Mouse (Mus musculus) lung, embryonic 14.5 days (tissue): ENCODE measurements around the gene Ncoa5. TPM values are rescaled to one million over a fixed set of nuclear protein-coding genes. Genes with fewer than 3 reads are reported as not detected.

Experiments used
- ATAC-seq: fragments of 200-750 bp; cut with Nextera tagmentation; 2 replicates; pipeline ENCODE4 v1.8.0; 2017; ENCODE audit warnings: mild to moderate bottlenecking, moderate TSS enrichment, moderate library complexity; ENCODE audit not compliant: insufficient read depth
- DNase-seq: peaks from one replicate; pipeline ENCODE4 v3.0.0-alpha.2; 2015
- H3K27ac ChIP-seq: fragments of 300-500 bp; sonication (generic); 2 replicates; pipeline ENCODE4 v1.5.1; 2014; ENCODE audit warnings: low read depth, mild to moderate bottlenecking, moderate library complexity
- H3K27me3 ChIP-seq: fragments of 300-500 bp; sonication (generic); 2 replicates; pipeline ENCODE4 v1.6.1; 2014; ENCODE audit warnings: low read length, control low read depth; ENCODE audit not compliant: insufficient read depth
- H3K36me3 ChIP-seq: fragments of 300-500 bp; sonication (generic); 2 replicates; pipeline ENCODE4 v1.6.1; 2014; ENCODE audit warnings: control low read depth; ENCODE audit not compliant: insufficient read depth
- H3K4me1 ChIP-seq: fragments of 300-500 bp; sonication (generic); 2 replicates; pipeline ENCODE4 v1.6.1; 2014; ENCODE audit warnings: antibody characterized with exemption, control low read depth; ENCODE audit not compliant: insufficient read depth
- H3K4me2 ChIP-seq: fragments of 300-500 bp; sonication (generic); 2 replicates; pipeline ENCODE4 v1.6.1; 2014; ENCODE audit warnings: mild to moderate bottlenecking
- H3K4me3 ChIP-seq: fragments of 300-500 bp; sonication (generic); 2 replicates; pipeline ENCODE4 v1.5.1; 2014; ENCODE audit warnings: low read depth, low read length
- H3K9ac ChIP-seq: fragments of 300-500 bp; sonication (generic); 2 replicates; pipeline ENCODE4 v1.6.1; 2014
- H3K9me3 ChIP-seq: fragments of 300-500 bp; sonication (generic); 2 replicates; pipeline ENCODE4 v1.6.1; 2016; ENCODE audit warnings: low read depth, low read length, control low read depth
- CTCF ChIP-seq: IDR thresholded peaks from 2 replicates; pipeline ENCODE4 v1.5.1; 2016; ENCODE audit warnings: antibody characterized with exemption, low read depth
- WGBS: fragments of 180-500 bp; shearing (Covaris S2); extraction: QIAGEN DNeasy Blood & Tissue Kit; methylation state at CpG from one replicate; pipeline ENCODE4 v1.1.7; 2014; 5-methylcytosine and 5-hydroxymethylcytosine counted together
- polyA plus RNA-seq: library from polyadenylated mRNA; unstranded; fragments of >200 nt; fragmentation: Nextera tagmentation; extraction: Ambion mirVana; gene quantifications from 2 replicates; pipeline ENCODE4 v1.2.1, GENCODE M21; 2014

The Ncoa5 gene
- polyA plus RNA-seq, 1 experiment from 2014 or later, result 81.6 TPM

- TF ChIP-seq CTCF, result no peak
- no peaks in the 10 kb centered on the region for H3K9me3 ChIP-seq
- H3K4me3 ChIP-seq, result no peak overlapping the region
- H3K27me3 ChIP-seq, result peaks cover 37% of the 10 kb centered on the region
- no peak overlapping the region for H3K27ac ChIP-seq
- no peak for ATAC-seq
- H3K4me2 ChIP-seq, result no peak overlapping the region
- H3K9ac ChIP-seq, result no peak overlapping the region
- no peak for DNase-seq
- 52% methylated on average over 21 of the region's 21 CpGs for WGBS
- H3K4me1 ChIP-seq, result peaks cover 7% of the 10 kb centered on the region; the same call in 1 of the 2 replicates
- H3K36me3 ChIP-seq, result peaks cover 10% of the 10 kb centered on the region
These were observed 39.8 kb downstream of the Ncoa5 start for GRCm38 (mm10) chr2:164994659-164995428.

- peaks cover 7% of the 10 kb centered on the region; the same call in 1 of the 2 replicates for H3K4me1 ChIP-seq
- no peak overlapping the region for H3K9ac ChIP-seq
- H3K9me3 ChIP-seq, result no peaks in the 10 kb centered on the region
- TF ChIP-seq CTCF, result no peak
- peaks cover 37% of the 10 kb centered on the region for H3K27me3 ChIP-seq
- peaks cover 4% of the 10 kb centered on the region; the same call in 1 of the 2 replicates for H3K36me3 ChIP-seq
- H3K27ac ChIP-seq, result no peak overlapping the region
- no peak overlapping the region for H3K4me2 ChIP-seq
- no peak for ATAC-seq
- WGBS, result 81% methylated on average over 11 of the region's 11 CpGs
- DNase-seq, result no peak
- H3K4me3 ChIP-seq, result no peak overlapping the region
These were observed 40.5 kb downstream of the Ncoa5 start for GRCm38 (mm10) chr2:164994156-164994555.

- ATAC-seq (no peak), DNase-seq (no peak)
- no peaks in the 10 kb centered on the region for H3K36me3 ChIP-seq
- no peak for TF ChIP-seq CTCF
- H3K4me3 ChIP-seq, result no peak overlapping the region
- no peaks in the 10 kb centered on the region for H3K4me1 ChIP-seq
- 19% methylated on average over 10 of the region's 10 CpGs for WGBS
- no peak overlapping the region for H3K27ac ChIP-seq
- H3K9ac ChIP-seq, result no peak overlapping the region
- peaks cover 14% of the 10 kb centered on the region; the same call in 1 of the 2 replicates for H3K27me3 ChIP-seq
- no peaks in the 10 kb centered on the region for H3K9me3 ChIP-seq
- no peak overlapping the region for H3K4me2 ChIP-seq
These were observed 42.9 kb downstream of the Ncoa5 start for GRCm38 (mm10) chr2:164991808-164992207.

- WGBS, result 73% methylated on average over 3 of the region's 3 CpGs
- ATAC-seq (no peak), DNase-seq (no peak)
- TF ChIP-seq CTCF, result no peak
- Histone ChIP-seq H3K27me3 (peaks cover 7% of the 10 kb centered on the region; the same call in 1 of the 2 replicates), H3K4me2 (no peak overlapping the region), H3K9ac (no peak overlapping the region), H3K4me1 (no peaks in the 10 kb centered on the region), H3K36me3 (no peaks in the 10 kb centered on the region), H3K9me3 (no peaks in the 10 kb centered on the region), H3K27ac (no peak overlapping the region), H3K4me3 (no peak overlapping the region)
These were observed 43.6 kb downstream of the Ncoa5 start for GRCm38 (mm10) chr2:164991111-164991510.

GRCm38 (mm10) chr2:164988777-164989176, 45.9 kb downstream of the Ncoa5 start:
- Histone ChIP-seq H3K36me3 (no peaks in the 10 kb centered on the region), H3K4me2 (peak overlapping the region; percentile 3; the same call in 1 of the 2 replicates), H3K9me3 (no peaks in the 10 kb centered on the region), H3K4me3 (no peak overlapping the region), H3K9ac (no peak overlapping the region), H3K27me3 (no peaks in the 10 kb centered on the region), H3K27ac (no peak overlapping the region), H3K4me1 (no peaks in the 10 kb centered on the region)
- ATAC-seq, result no peak
- WGBS, result 57% methylated on average over 13 of the region's 13 CpGs
- no peak for DNase-seq
- TF ChIP-seq CTCF, result no peak

- Histone ChIP-seq H3K9ac (no peak overlapping the region), H3K4me1 (no peaks in the 10 kb centered on the region), H3K9me3 (no peaks in the 10 kb centered on the region), H3K36me3 (no peaks in the 10 kb centered on the region), H3K4me3 (no peak overlapping the region), H3K4me2 (no peak overlapping the region), H3K27me3 (no peaks in the 10 kb centered on the region), H3K27ac (no peak overlapping the region)
- TF ChIP-seq CTCF, result no peak
- no peak for DNase-seq
- 54% methylated on average over 14 of the region's 14 CpGs for WGBS
- ATAC-seq, result no peak
These were observed 48.2 kb downstream of the Ncoa5 start for GRCm38 (mm10) chr2:164986371-164987027.

GRCm38 (mm10) chr2:164985962-164986361, 48.7 kb downstream of the Ncoa5 start:
- H3K36me3 ChIP-seq, result no peaks in the 10 kb centered on the region
- no peaks in the 10 kb centered on the region for H3K27me3 ChIP-seq
- DNase-seq, result no peak
- no peak for TF ChIP-seq CTCF
- H3K9ac ChIP-seq, result no peak overlapping the region
- H3K27ac ChIP-seq, result no peak overlapping the region
- WGBS, result 73% methylated on average over 6 of the region's 6 CpGs
- no peak for ATAC-seq
- no peak overlapping the region for H3K4me3 ChIP-seq
- H3K4me2 ChIP-seq, result no peak overlapping the region
- H3K4me1 ChIP-seq, result no peaks in the 10 kb centered on the region
- no peaks in the 10 kb centered on the region for H3K9me3 ChIP-seq
